Mouse (Mus musculus) heart, embryonic 14.5 days (tissue): Measurements from ENCODE around the gene Mrpl34. TPM values are rescaled to one million over a fixed set of nuclear protein-coding genes. Genes with fewer than 3 reads are reported as not detected.

Experiments used
- ATAC-seq: fragments of 200-750 bp; cut with Nextera tagmentation; 2 replicates; pipeline ENCODE4 v1.8.0; 2017; ENCODE audit warnings: low read depth, moderate TSS enrichment; ENCODE audit not compliant: insufficient number of reproducible peaks, insufficient read depth, low FRiP score
- H3K27ac ChIP-seq, 2 experiments: fragments of 200-500 bp in 1 of 2; fragments of 300-500 bp in 1 of 2; sonication (generic) in 1 of 2; replicated peaks in 1 of 2; 2 replicates each; pipeline ENCODE4 v1.5.1; 2012 to 2014; ENCODE audit warnings: low read depth in 2 of 2, low read length in 2 of 2, control low read depth in 1 of 2, mild to moderate bottlenecking in 1 of 2, mixed read lengths in 1 of 2; ENCODE audit not compliant: control insufficient read depth in 1 of 2, insufficient read depth in 1 of 2
- H3K27me3 ChIP-seq: fragments of 300-500 bp; sonication (generic); 2 replicates; pipeline ENCODE4 v1.6.1; 2014; ENCODE audit warnings: mild to moderate bottlenecking, low read length, control low read depth; ENCODE audit not compliant: control insufficient read depth, insufficient read depth
- H3K36me3 ChIP-seq: fragments of 300-500 bp; sonication (generic); 2 replicates; pipeline ENCODE4 v1.6.1; 2014; ENCODE audit warnings: mild to moderate bottlenecking, control low read depth, low read length, mixed read lengths; ENCODE audit not compliant: control insufficient read depth, insufficient read depth
- H3K4me1 ChIP-seq, 2 experiments: fragments of 200-500 bp in 1 of 2; fragments of 300-500 bp in 1 of 2; sonication (generic) in 1 of 2; 2 replicates each; pipeline ENCODE4 v1.6.1; 2012 to 2014; ENCODE audit warnings: low read length in 2 of 2, control low read depth in 1 of 2, mixed read lengths in 1 of 2; ENCODE audit not compliant: control insufficient read depth in 2 of 2, insufficient read depth in 2 of 2
- H3K4me2 ChIP-seq: fragments of 300-500 bp; sonication (generic); 2 replicates; pipeline ENCODE4 v1.6.1; 2014; ENCODE audit warnings: mild to moderate bottlenecking, low read length
- H3K4me3 ChIP-seq, 2 experiments: fragments of 200-500 bp in 1 of 2; fragments of 300-500 bp in 1 of 2; sonication (generic) in 1 of 2; 2 replicates each; pipeline ENCODE4 v1.5.1; 2012 to 2014; ENCODE audit warnings: low read length in 2 of 2, mild to moderate bottlenecking in 2 of 2, control low read depth in 1 of 2, low read depth in 1 of 2, moderate library complexity in 1 of 2; ENCODE audit not compliant: control insufficient read depth in 1 of 2, insufficient read depth in 1 of 2
- H3K9ac ChIP-seq: fragments of 300-500 bp; sonication (generic); 2 replicates; pipeline ENCODE4 v1.6.1; 2014; ENCODE audit warnings: mild to moderate bottlenecking, low read length
- H3K9me3 ChIP-seq: fragments of 300-500 bp; sonication (generic); 2 replicates; pipeline ENCODE4 v1.6.1; 2016; ENCODE audit warnings: low read length, control low read depth; ENCODE audit not compliant: control insufficient read depth
- WGBS: fragments of 180-500 bp; shearing (Covaris S2); extraction: QIAGEN DNeasy Blood & Tissue Kit; methylation state at CpG from one replicate; pipeline ENCODE4 v1.1.7; 2014; 5-methylcytosine and 5-hydroxymethylcytosine counted together
- polyA plus RNA-seq: library from polyadenylated mRNA; unstranded; fragments of >200 nt; fragmentation: Nextera tagmentation; extraction: Ambion mirVana; gene quantifications from 2 replicates; pipeline ENCODE4 v1.2.1, GENCODE M21; 2014

The Mrpl34 gene
- polyA plus RNA-seq, 1 experiment from 2014 or later: 191 TPM

DNA sequence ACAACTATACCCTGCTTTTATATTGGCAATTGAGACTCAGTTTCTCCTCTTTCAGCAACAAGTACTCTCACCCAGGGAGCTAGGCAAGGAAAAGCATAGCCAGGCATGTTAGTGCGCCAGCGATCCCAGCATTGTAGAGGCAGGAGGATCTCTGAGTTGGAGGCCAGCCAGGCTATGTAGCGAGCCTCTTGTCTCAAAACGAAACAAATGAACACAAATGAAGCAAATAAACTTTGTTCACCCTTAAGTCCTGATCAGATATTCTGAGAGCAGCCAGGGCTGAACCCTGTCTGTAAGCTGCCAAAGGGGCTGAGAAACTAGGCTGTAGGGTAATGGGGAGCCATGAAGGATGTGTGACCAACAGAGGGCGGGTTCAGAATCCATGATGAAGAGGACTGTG, 31.1 kb downstream of the Mrpl34 start:
- 82% methylated on average over 5 of the region's 5 CpGs for WGBS

DNA sequence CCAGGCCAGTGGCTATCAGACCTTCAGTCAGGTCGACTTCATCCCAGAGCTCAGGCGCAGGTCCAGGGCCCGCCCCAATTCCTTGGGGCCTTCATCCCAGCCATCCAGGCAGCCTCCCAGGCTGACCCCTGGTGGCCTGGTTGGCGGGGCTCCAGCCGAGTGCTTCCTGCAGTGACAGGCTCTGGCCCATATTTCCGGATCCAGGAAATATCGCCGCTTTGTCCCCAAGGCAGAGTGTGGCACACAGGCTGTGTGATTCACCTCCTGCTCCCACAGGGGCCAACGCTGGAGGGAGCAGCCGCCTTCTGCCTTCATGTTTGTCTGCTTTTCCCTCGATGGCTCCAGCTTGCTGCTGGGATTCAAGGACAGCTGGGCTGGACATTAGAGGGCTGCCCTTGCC, 31.7 kb downstream of the Mrpl34 start:
- peak; percentile 51 for ATAC-seq
- no peaks in the 10 kb centered on the region for H3K27me3 ChIP-seq
- H3K36me3 ChIP-seq: peaks cover 29% of the 10 kb centered on the region
- H3K9ac ChIP-seq: peak overlapping the region; percentile 21; the same call in 1 of the 2 replicates
- H3K9me3 ChIP-seq: no peaks in the 10 kb centered on the region
- no peak overlapping the region for H3K4me2 ChIP-seq
- H3K4me1 ChIP-seq: peaks cover 28 to 52% of the 10 kb centered on the region in 2 experiments
- H3K4me3 ChIP-seq: no peak overlapping the region
- WGBS: 33% methylated on average over 11 of the region's 11 CpGs
- H3K27ac ChIP-seq: peak overlapping the region; percentile 61 to 66

More for the DNA sequence above, 31.1 kb downstream of the Mrpl34 start:
- Histone ChIP-seq H3K9ac (no peak overlapping the region), H3K4me3 (no peak overlapping the region), H3K4me2 (no peak overlapping the region), H3K27ac (peak overlapping the region; percentile 61 to 66), H3K36me3 (peaks cover 36% of the 10 kb centered on the region), H3K4me1 (peaks cover 28 to 52% of the 10 kb centered on the region in 2 experiments), H3K9me3 (no peaks in the 10 kb centered on the region), H3K27me3 (no peaks in the 10 kb centered on the region)
- ATAC-seq: no peak

DNA sequence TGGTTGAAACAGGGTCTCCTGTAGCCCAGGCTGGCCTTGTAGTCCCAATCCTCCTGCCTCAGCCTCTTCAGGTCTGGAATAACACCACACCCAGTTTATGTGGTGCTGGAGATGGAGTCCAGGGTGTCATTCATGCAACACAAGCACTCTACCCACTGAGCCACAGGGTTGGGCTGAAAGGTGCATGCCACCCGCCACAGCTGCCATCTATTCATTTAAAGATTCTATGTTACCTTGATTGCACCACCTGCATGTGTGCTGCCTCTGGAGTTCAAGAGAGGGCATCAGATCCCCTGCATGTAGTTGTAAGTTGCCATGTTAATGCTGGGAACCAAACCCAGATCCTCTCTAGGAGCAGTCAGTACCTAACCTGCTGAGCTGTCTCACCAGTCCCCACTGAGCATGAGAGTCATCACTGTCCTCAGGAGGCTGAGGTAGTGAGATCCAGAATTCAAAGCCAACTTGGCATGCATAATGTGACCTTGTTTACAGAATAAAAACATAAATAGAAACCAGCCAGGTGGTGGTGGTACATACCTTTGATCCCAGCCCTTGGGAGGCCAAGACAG, 32.4 kb downstream of the Mrpl34 start:
- no peaks in the 10 kb centered on the region for H3K27me3 ChIP-seq
- H3K27ac ChIP-seq: peak overlapping the region; percentile 58 to 61; a peak in 2 of 4 replicates
- no peak for ATAC-seq
- peaks cover 28 to 52% of the 10 kb centered on the region in 2 experiments for H3K4me1 ChIP-seq
- no peak overlapping the region for H3K4me2 ChIP-seq
- H3K9me3 ChIP-seq: no peaks in the 10 kb centered on the region
- no peak overlapping the region for H3K4me3 ChIP-seq
- H3K36me3 ChIP-seq: peaks cover 22% of the 10 kb centered on the region
- no peak overlapping the region for H3K9ac ChIP-seq
- WGBS: 97% methylated on average over 1 of the region's 1 CpGs

DNA sequence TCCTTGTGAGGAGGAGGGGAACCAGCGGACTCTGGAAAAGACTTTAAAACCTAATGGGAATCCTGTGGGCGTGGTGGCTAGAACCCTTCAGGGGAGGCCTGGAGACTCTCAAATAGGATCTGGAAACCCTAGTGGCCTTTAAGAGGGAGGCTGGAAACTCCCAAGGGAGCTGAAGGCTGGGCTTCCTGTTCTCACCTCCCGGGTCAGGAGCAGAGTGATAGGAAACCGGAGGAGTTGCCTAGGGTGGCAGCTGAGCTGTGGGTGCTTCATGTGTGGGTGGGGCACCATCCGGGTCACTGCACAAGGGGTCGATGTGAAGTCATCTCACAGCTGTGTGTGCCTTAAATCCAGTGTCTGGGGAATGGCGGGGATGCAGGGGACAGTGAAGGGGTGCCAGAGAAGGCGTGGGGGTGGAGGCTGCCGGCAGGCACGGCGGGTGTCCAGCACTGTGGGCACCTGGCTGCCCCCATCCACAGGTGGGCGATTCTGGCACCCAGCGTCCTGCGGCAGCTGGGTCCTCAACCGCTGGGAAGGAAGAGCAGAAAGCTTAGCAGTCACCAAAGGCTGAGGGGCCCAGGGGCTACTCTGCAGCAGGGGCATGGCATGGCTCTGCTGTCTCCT, 33.2 kb downstream of the Mrpl34 start:
- H3K27me3 ChIP-seq: no peaks in the 10 kb centered on the region
- peaks cover 14% of the 10 kb centered on the region for H3K36me3 ChIP-seq
- no peak overlapping the region for H3K4me3 ChIP-seq
- H3K27ac ChIP-seq: peak overlapping the region; percentile 55 to 75
- no peak for ATAC-seq
- 12% methylated on average over 14 of the region's 15 CpGs for WGBS
- H3K4me2 ChIP-seq: peak overlapping the region; percentile 12; the same call in 1 of the 2 replicates
- peaks cover 28 to 52% of the 10 kb centered on the region in 2 experiments for H3K4me1 ChIP-seq
- H3K9ac ChIP-seq: peak overlapping the region; percentile 57; the same call in 1 of the 2 replicates
- no peaks in the 10 kb centered on the region for H3K9me3 ChIP-seq

DNA sequence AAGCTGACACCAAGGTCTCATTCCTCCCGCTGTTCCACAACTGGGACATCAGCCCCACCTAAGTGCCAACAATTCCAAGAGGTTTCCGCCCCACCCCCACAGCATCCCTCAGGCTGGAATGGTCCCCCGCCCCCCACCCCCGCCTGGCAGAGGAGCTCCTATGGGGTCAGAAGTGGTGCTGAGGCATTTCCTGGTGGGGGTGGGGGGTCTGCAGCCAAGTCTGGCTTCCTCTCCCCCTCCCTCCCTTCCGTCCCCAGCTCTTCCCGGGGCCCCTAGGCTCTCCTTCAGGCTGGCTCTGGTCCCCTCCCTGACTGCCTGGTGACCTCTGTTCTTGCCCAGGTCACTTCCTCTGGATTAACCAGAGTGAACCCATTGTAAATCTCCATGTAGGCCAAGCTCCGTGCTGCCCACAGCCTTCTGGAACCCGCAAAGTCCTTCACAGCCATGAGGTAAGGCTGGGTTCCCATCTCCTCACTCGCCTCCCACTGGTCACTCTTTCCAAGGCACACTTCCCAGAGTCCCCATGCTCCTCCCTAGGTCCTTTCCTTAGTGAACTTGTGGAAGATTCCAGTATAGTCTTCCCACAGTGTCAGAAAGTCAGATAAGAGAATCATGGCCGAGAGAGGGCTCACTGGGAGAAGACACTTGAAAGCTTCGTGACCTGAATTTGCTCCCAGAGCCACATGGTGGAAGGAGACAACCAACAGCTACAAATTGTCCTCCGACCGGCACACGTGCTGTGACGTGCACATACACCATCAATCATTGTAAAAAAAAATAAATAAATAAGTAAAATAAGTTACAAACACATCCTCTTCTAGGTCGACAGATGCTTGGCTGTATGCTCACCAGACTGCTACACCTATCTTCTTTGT, 34.3 kb downstream of the Mrpl34 start:
- no peak overlapping the region for H3K4me3 ChIP-seq
- peak; percentile 51 for ATAC-seq
- 30% methylated on average over 14 of the region's 16 CpGs for WGBS
- no peaks in the 10 kb centered on the region for H3K9me3 ChIP-seq
- no peak overlapping the region for H3K9ac ChIP-seq
- no peaks in the 10 kb centered on the region for H3K27me3 ChIP-seq
- peak overlapping the region; percentile 55 to 75 for H3K27ac ChIP-seq
- peaks cover 3% of the 10 kb centered on the region for H3K36me3 ChIP-seq
- peak overlapping the region; percentile 12; the same call in 1 of the 2 replicates for H3K4me2 ChIP-seq
- H3K4me1 ChIP-seq: peaks cover 28 to 52% of the 10 kb centered on the region in 2 experiments

DNA sequence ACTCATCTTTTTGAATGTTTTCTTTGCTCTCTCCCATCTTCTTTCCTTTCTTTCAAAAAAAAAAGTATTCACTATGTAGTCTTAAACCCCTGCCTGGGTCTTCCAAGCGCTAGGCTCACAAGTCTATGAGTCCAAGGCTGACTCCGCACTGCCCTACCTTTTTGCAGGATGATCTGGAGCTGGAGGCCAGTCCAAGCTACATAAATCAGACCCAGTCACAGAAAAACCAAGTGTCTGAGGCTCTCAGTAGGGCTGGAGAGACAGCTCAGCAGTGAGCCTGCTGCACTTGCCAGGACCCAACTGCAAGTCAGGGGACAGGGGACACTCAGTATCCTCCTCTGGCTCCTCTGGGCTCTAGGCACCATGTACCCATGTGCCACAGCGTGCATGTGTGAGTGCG, 39.6 kb downstream of the Mrpl34 start:
- ATAC-seq: no peak
- peaks cover 8 to 12% of the 10 kb centered on the region in 2 experiments; a peak in 3 of 4 replicates for H3K4me1 ChIP-seq
- H3K4me3 ChIP-seq: no peak overlapping the region
- H3K27ac ChIP-seq: no peak overlapping the region
- H3K9ac ChIP-seq: no peak overlapping the region
- peaks cover 35% of the 10 kb centered on the region for H3K27me3 ChIP-seq
- H3K9me3 ChIP-seq: no peaks in the 10 kb centered on the region
- H3K4me2 ChIP-seq: no peak overlapping the region
- 87% methylated on average over 4 of the region's 4 CpGs for WGBS
- H3K36me3 ChIP-seq: no peaks in the 10 kb centered on the region

DNA sequence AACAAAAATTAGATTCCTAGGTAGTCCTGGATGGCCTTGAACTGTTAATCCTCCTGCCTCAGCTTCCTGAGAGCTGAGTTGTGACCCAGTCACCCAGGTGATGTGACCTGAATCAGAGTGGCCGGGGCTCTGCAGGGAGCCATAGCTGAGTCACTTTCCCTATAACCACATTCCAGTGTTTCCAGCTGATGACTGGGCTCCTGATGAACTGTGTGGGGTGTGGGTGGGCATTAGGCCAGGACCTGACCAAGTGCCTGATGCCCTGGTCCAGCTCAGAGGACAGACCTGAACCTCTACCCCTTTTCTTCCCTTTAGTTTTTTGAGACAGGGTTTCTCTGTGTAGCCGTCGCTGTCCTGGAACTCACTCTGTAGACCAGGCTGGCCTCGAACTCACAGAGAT, 40.6 kb downstream of the Mrpl34 start:
- peaks cover 43% of the 10 kb centered on the region for H3K27me3 ChIP-seq

More for the DNA sequence above, 40.6 kb downstream of the Mrpl34 start:
- Histone ChIP-seq H3K27ac (no peak overlapping the region), H3K4me1 (peaks cover 7 to 8% of the 10 kb centered on the region in 2 experiments; a peak in 3 of 4 replicates), H3K4me3 (no peak overlapping the region), H3K36me3 (no peaks in the 10 kb centered on the region), H3K9me3 (no peaks in the 10 kb centered on the region), H3K4me2 (no peak overlapping the region), H3K9ac (no peak overlapping the region)
- 91% methylated on average over 4 of the region's 4 CpGs for WGBS
- no peak for ATAC-seq
